Mouse (Mus musculus) spleen, adult 2 months (tissue): ENCODE results near the gene Hgf.

Source experiments
- CTCF ChIP-seq: fragments of 200-500 bp; IDR thresholded peaks from 2 replicates; pipeline ENCODE4 v1.5.1; 2011; ENCODE audit warnings: mild to moderate bottlenecking, inconsistent platforms; ENCODE audit not compliant: insufficient read depth, insufficient read length, insufficient replicate concordance; ENCODE audit errors: extremely low read depth
- POLR2A ChIP-seq: fragments of 200-500 bp; IDR thresholded peaks from 2 replicates; pipeline ENCODE4 v1.6.1; 2011; ENCODE audit warnings: low read depth, low read length, inconsistent platforms

DNA sequence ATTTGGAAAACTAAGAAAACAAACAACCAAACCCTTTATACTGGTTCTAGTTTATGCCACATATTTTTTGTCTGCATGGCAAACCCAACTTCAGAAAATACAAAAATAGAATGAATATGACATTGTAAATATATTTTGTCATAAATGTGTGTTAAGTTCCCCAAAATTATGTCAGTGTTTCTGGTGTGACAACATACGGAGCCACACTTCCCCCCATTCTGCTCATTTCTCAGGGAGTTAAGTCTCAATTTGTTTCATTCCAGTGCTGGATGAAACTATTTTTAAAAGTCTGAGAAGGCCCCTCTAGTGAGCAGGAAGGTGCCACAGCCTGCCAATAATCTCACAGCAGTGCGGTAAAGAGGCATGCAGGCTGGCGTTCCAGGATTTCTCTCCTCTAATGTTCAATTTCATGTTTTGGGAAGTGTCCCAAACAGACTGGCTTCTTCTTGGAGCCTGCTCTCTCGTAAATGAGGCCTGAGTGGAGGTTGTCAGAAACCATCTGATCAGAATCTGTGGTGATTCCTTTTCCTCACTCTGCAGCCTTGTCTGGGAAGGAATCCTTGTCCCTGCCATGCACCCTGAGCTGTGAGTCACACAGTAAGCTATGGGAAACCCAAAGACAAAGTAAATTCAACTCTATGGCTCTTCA, 46.5 kb upstream of the Hgf start:
- no peak for TF ChIP-seq CTCF
- TF ChIP-seq POLR2A: no peak
